ENCODE assay signal across 25 mouse cellular contexts in the genomic region with DNA sequence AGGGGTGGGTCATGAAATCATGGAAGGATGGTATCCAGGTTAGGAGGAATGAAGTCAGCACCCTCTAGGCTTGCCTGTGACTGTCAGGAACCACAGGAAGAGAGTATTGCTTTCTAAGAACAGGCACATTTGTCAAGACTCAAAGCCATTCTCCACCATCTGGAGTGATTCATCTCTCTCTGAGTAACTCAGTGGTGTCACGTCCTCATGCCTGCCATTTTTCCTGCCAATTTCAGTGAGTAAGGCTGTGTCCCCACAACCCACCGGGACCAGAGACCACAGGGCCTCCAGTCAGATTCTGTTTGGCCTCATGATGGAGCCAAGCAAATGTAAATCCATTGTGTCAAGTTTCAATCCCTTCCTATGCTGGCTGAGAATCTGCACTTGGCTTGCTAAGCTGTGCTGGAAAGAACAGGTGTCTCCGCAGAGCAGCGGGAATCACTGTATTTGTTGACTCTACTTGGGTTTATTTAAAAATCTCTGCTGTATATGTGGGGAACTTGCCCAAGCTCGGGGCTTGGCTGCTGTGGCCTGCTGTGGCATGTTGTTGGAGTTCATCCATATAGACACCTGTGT.
DNase-seq lines count a peak whose midpoint lies in the region; ATAC-seq and TF ChIP-seq lines count a peak whose summit lies in the region.
"Had no signal": no experiment of that assay in that cellular context is flagged by ENCODE, and none has a peak within 500 bp of the region (broad histone marks: within the 10 kb centered on the region; RNA-seq: fewer than 3 reads in every experiment).

No protein-coding gene starts in this region.

- 65% methylated on average over 5 of the region's 5 CpGs for WGBS in limb, embryonic 14.5 days
- 88% methylated on average over 5 of the region's 5 CpGs for WGBS in limb, embryonic 10.5 days
- WGBS in embryonic facial prominence, embryonic 15.5 days: 58% methylated on average over 5 of the region's 5 CpGs
- 84% methylated on average over 5 of the region's 5 CpGs for WGBS in midbrain, postnatal 0 days

- TF ChIP-seq POLR2A in limb, embryonic 14.5 days (IDR thresholded peaks at IDR 0.05; ENCODE audit: borderline replicate concordance, extremely low read depth, insufficient read depth, insufficient read length): no peak

- no peak overlapping the region for H3K27ac ChIP-seq in limb, embryonic 14.5 days (replicated peaks; ENCODE audit: low read depth, low read length)
- H3K27ac ChIP-seq in limb, embryonic 10.5 days: no peak overlapping the region
- H3K27ac ChIP-seq in embryonic facial prominence, embryonic 15.5 days (replicated peaks): no peak overlapping the region
- no peak overlapping the region for H3K27ac ChIP-seq in midbrain, postnatal 0 days (ENCODE audit: low read depth, low read length)
- H3K27ac ChIP-seq: embryonic facial prominence, embryonic 13.5 days; heart, embryonic 10.5 days; hindbrain, embryonic 14.5 days; limb, embryonic 13.5 days; liver, embryonic 13.5 days; midbrain, embryonic 15.5 days; neural tube, embryonic 15.5 days had no signal

- H3K36me3 ChIP-seq in limb, embryonic 14.5 days (ENCODE audit: control insufficient read depth, insufficient read depth, low read length): no peaks in the 10 kb centered on the region
- H3K36me3 ChIP-seq in limb, embryonic 10.5 days: no peaks in the 10 kb centered on the region
- no peaks in the 10 kb centered on the region for H3K36me3 ChIP-seq in embryonic facial prominence, embryonic 15.5 days
- H3K36me3 ChIP-seq in midbrain, postnatal 0 days (ENCODE audit: insufficient read depth, low read length): no peaks in the 10 kb centered on the region
- H3K36me3 ChIP-seq: embryonic facial prominence, embryonic 13.5 days; heart, embryonic 10.5 days; limb, embryonic 13.5 days; liver, embryonic 13.5 days; midbrain, embryonic 15.5 days; neural tube, embryonic 15.5 days had no signal

- no peak overlapping the region for H3K4me2 ChIP-seq in limb, embryonic 14.5 days (replicated peaks; ENCODE audit: low read depth, low read length, severe bottlenecking)
- H3K4me2 ChIP-seq in embryonic facial prominence, embryonic 15.5 days (replicated peaks): no peak overlapping the region
- H3K4me2 ChIP-seq in midbrain, postnatal 0 days (ENCODE audit: low read depth, low read length, poor library complexity, severe bottlenecking): no peak overlapping the region
- H3K4me2 ChIP-seq: embryonic facial prominence, embryonic 13.5 days; hindbrain, embryonic 14.5 days; limb, embryonic 13.5 days; liver, embryonic 13.5 days; midbrain, embryonic 15.5 days; neural tube, embryonic 15.5 days had no signal

- no peak overlapping the region for H3K9ac ChIP-seq in limb, embryonic 14.5 days (ENCODE audit: low read depth, low read length, severe bottlenecking)
- no peak overlapping the region for H3K9ac ChIP-seq in embryonic facial prominence, embryonic 15.5 days
- no peak overlapping the region for H3K9ac ChIP-seq in midbrain, postnatal 0 days (replicated peaks; ENCODE audit: low read length, poor library complexity, severe bottlenecking)
- H3K9ac ChIP-seq: embryonic facial prominence, embryonic 13.5 days; hindbrain, embryonic 14.5 days; limb, embryonic 13.5 days; liver, embryonic 13.5 days; midbrain, embryonic 15.5 days; neural tube, embryonic 15.5 days had no signal

- no peak for TF ChIP-seq CTCF in midbrain, postnatal 0 days (IDR thresholded peaks at IDR 0.05)

- no peak overlapping the region for H3K4me3 ChIP-seq in limb, embryonic 14.5 days (replicated peaks; ENCODE audit: low read length)
- no peak overlapping the region for H3K4me3 ChIP-seq in limb, embryonic 10.5 days
- no peak overlapping the region for H3K4me3 ChIP-seq in embryonic facial prominence, embryonic 15.5 days (replicated peaks)
- no peak overlapping the region for H3K4me3 ChIP-seq in midbrain, postnatal 0 days (ENCODE audit: low read depth, low read length)
- H3K4me3 ChIP-seq: embryonic facial prominence, embryonic 13.5 days; heart, embryonic 10.5 days; limb, embryonic 13.5 days; liver, embryonic 13.5 days; midbrain, embryonic 15.5 days; neural tube, embryonic 15.5 days had no signal

- H3K4me1 ChIP-seq in limb, embryonic 14.5 days (ENCODE audit: control insufficient read depth, insufficient read depth, low read length): no peaks in the 10 kb centered on the region
- no peaks in the 10 kb centered on the region for H3K4me1 ChIP-seq in limb, embryonic 10.5 days
- H3K4me1 ChIP-seq in embryonic facial prominence, embryonic 15.5 days: no peaks in the 10 kb centered on the region; the same call in 1 of the 2 replicates
- no peaks in the 10 kb centered on the region for H3K4me1 ChIP-seq in midbrain, postnatal 0 days (ENCODE audit: insufficient read depth, low read length)
- H3K4me1 ChIP-seq: embryonic facial prominence, embryonic 13.5 days; limb, embryonic 13.5 days; liver, embryonic 13.5 days; midbrain, embryonic 15.5 days; neural tube, embryonic 15.5 days had no signal

- DNase-seq in frontal cortex, postnatal 25 days (ENCODE audit: low spot score in 2 of 2): no peak
- peak; percentile 21 for DNase-seq in limb, embryonic 14.5 days (ENCODE audit: low spot score)
- no peak for DNase-seq in limb, embryonic 10.5 days (ENCODE audit: low spot score)
- DNase-seq in telencephalon, adult 2 months (ENCODE audit: low read depth, low spot score): peak; percentile 56
- no peak for DNase-seq in midbrain, postnatal 0 days (ENCODE audit: low spot score)
- DNase-seq: adrenal gland, adult 8-10 months; cerebellum, adult 18-20 months; cerebellum, postnatal 25 days; heart, postnatal 4 days; kidney, adult 18-20 months; kidney, postnatal 4 days; liver, embryonic 13.5 days; lung, adult 2 months; lung, postnatal 14 days; spleen, adult 18-20 months had no signal

- H3K27me3 ChIP-seq in limb, embryonic 14.5 days (ENCODE audit: control insufficient read depth, insufficient read depth, low read length): no peaks in the 10 kb centered on the region
- H3K27me3 ChIP-seq in limb, embryonic 10.5 days (ENCODE audit: low read depth, poor library complexity, severe bottlenecking): no peaks in the 10 kb centered on the region
- H3K27me3 ChIP-seq in embryonic facial prominence, embryonic 15.5 days: no peaks in the 10 kb centered on the region
- no peaks in the 10 kb centered on the region for H3K27me3 ChIP-seq in midbrain, postnatal 0 days (ENCODE audit: insufficient read depth, low read length)
- H3K27me3 ChIP-seq: embryonic facial prominence, embryonic 13.5 days; liver, embryonic 13.5 days; midbrain, embryonic 15.5 days; neural tube, embryonic 15.5 days had no signal

- no peaks in the 10 kb centered on the region for H3K9me3 ChIP-seq in limb, embryonic 14.5 days (ENCODE audit: control insufficient read depth, low read length)
- H3K9me3 ChIP-seq in limb, embryonic 10.5 days (replicated peaks): no peaks in the 10 kb centered on the region
- H3K9me3 ChIP-seq in embryonic facial prominence, embryonic 15.5 days (replicated peaks): no peaks in the 10 kb centered on the region
- H3K9me3 ChIP-seq in midbrain, postnatal 0 days (ENCODE audit: low read length): no peaks in the 10 kb centered on the region
- H3K9me3 ChIP-seq: embryonic facial prominence, embryonic 13.5 days; heart, embryonic 10.5 days; limb, embryonic 13.5 days; liver, embryonic 13.5 days; midbrain, embryonic 15.5 days; neural tube, embryonic 15.5 days had no signal

- ATAC-seq in frontal cortex, adult (ENCODE audit: low TSS enrichment): peak; percentile 84
- peak; percentile 55 for ATAC-seq in limb, embryonic 14.5 days (ENCODE audit: low FRiP score, low read depth)
- 0 out of 2 replicates have a peak, but pooled peaks have one; percentile 24 for ATAC-seq in embryonic facial prominence, embryonic 15.5 days (ENCODE audit: insufficient number of reproducible peaks, low FRiP score, low TSS enrichment, low read depth)
- ATAC-seq in midbrain, postnatal 0 days (ENCODE audit: low FRiP score): no peak
- ATAC-seq: forebrain, embryonic 14.5 days; inflammation-experienced regulatory T-cells, adult 6 months; midbrain, embryonic 15.5 days had no signal

Comparison
In these comparisons a context has a peak if more than half of its experiments do, and no peak if none do; other contexts are left out.
1. DNase-seq: peak in limb, embryonic 14.5 days (single experiment) and telencephalon, adult 2 months (single experiment); none in frontal cortex, postnatal 25 days (0 of 2), limb, embryonic 10.5 days (single experiment) and midbrain, postnatal 0 days (single experiment).